Mouse (Mus musculus) C2C12 (cell line): ENCODE measurements around the gene Dynlt1c. TPM values are rescaled to one million over a fixed set of nuclear protein-coding genes. Genes with fewer than 3 reads are reported as not detected.
"Not testable (repeated sequence)": the region's sequence is repeated elsewhere in the genome, so short reads cannot be mapped to it uniquely, and the experiment has no call there.

Experiments used
- H3K27me3 ChIP-seq: one replicate; pipeline ENCODE4 v1.6.1; 2011; ENCODE audit not compliant: control insufficient read depth, insufficient read depth, insufficient read length
- H3K36me3 ChIP-seq: one replicate; pipeline ENCODE4 v1.6.1; 2011; ENCODE audit not compliant: control insufficient read depth, insufficient read depth
- H3K4me3 ChIP-seq: one replicate; pipeline ENCODE4 v1.5.1; 2011; ENCODE audit warnings: mild to moderate bottlenecking, control low read depth; ENCODE audit not compliant: poor library complexity, insufficient read depth, severe bottlenecking
- H3K79me2 ChIP-seq: one replicate; pipeline ENCODE4 v1.6.1; 2011; ENCODE audit not compliant: control insufficient read depth, insufficient read depth
- H3K79me3 ChIP-seq: one replicate; pipeline ENCODE4 v1.6.1; 2011; ENCODE audit warnings: low read depth, control low read depth
- H3ac ChIP-seq: one replicate; pipeline ENCODE3; 2011; ENCODE audit warnings: low read depth; ENCODE audit not compliant: control insufficient read depth, insufficient read length
- MAX ChIP-seq: IDR thresholded peaks from one replicate; pipeline ENCODE4 v1.6.1; 2011; ENCODE audit warnings: mild to moderate bottlenecking, control low read depth
- polyA plus RNA-seq: library from polyadenylated mRNA; unstranded; fragments of >200 nt; fragmentation: generic; extraction: Trizol; gene quantifications from one replicate; pipeline ENCODE4 v1.2.1, GENCODE M21; 2012; ENCODE audit warnings: missing spikeins

Gene Dynlt1c
- polyA plus RNA-seq, 1 experiment, result 12.6 TPM

DNA sequence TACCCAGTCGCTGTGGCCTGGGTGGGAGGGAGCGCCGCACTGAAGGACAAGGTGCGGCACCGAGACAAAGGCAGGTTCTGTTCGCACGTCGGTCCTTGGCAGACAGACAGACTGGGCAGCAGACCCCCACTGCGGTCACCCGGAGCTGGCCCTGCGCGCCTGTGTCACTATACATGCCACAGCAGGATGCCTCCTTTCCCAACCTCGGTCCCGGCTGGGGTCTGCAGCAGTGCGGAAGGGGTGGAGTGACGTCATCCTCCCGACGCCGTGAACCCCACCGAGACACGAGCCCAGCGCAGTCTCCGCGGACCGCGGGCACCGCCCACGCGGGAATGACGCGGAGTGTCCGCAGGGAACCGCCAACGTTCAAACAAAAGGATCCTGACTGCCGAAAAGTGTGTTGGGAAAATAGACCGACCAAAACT is 53.6 kb downstream of the Dynlt1c start:
- H3K79me2 ChIP-seq, H3K36me3 ChIP-seq, H3K79me3 ChIP-seq, H3K27me3 ChIP-seq: not testable (repeated sequence)
- H3ac ChIP-seq, result peak overlapping the region; percentile 44
- TF ChIP-seq MAX, result peak; percentile 56
- peak overlapping the region; percentile 40 for H3K4me3 ChIP-seq

DNA sequence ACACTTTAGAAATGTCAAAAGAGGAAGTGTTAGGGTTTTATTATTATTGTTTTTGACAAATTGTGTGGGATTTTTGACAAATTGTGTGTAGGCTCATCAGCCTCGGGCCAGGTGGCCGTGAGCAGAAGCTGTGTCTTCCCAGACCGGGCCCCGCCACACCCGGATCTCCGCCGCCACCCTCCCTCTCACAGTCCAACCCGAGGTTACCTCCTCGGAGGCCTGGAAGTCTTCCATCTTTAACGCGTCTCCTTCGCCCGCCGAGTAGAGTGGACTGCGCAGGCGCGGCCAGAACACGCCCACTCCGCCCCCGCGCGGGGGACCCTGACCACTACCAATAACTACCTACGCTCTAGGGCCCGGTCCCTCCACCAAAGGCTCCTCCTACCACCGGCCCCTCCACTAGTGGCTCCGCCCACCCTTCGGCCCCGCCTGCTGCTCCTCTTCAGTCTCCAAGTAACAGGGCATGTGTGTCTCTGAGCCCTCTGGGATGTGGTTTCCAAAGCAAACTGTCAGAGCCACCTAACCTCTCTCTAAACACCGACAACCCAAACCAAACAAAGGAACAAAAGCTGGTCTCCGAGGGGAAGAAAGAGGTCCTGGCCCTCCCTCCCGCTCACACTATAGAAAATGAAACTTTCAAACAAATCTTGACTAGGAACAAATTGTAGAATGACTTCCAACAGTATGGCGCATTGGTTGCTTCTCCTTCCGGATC is 54.3 kb downstream of the Dynlt1c start, which contains the start of gene Dynlt1f:
Dynlt1f (minus strand) TSS at position 334 of the 715 bp plus-strand sequence.
- not testable (repeated sequence) for H3K27me3 ChIP-seq, H3K79me3 ChIP-seq, H3K36me3 ChIP-seq, H3K79me2 ChIP-seq
- Histone ChIP-seq H3K4me3 (peak within 1 kb of the TSS; percentile 40), H3ac (peak within 1 kb of the TSS; percentile 57)

DNA sequence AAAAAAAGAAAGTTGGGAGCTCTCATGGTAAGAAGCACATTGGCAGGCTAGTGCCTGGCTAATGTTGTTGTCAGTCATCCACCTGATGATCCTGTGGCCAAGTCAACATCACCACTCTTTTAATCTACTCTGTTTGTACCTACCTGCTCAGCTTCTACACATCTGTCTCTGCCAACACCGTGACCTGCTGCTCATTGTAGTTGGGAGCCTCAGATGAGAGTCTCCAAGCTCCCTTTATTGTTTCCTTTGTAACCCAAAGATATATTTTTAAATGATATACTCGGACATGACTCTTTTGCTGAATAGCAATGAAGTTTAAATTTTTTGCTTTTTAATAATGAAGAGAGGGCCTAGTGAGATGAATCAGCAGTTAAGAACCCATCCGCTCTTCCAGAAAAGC is 55.0 kb downstream of the Dynlt1c start:
- not testable (repeated sequence) for H3K36me3 ChIP-seq, H3K4me3 ChIP-seq, H3K79me2 ChIP-seq, H3ac ChIP-seq, H3K79me3 ChIP-seq, H3K27me3 ChIP-seq

DNA sequence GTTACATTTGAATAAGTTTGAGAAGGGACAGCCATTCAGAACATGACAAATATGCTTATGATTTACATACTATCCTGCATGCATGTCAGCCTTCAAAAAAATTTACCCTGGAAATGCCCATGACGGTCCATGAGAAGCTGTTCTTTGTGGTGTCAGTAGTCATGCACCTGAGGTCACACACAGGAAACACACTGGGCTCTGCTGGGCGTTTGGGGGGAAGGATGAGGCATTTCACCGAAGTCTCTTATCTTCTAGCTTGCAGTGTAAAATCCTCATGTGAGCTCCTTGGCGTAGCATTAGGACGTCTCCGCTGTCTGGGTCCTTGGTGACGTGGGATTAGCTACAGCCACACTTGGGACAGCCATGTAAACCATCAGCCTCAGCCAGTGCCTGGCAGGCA is 57.3 kb downstream of the Dynlt1c start, which contains the start of gene Sytl3:
Sytl3 (plus strand) TSS at position 293 of the 400 bp plus-strand sequence.
- not testable (repeated sequence) for H3K79me3 ChIP-seq, H3K4me3 ChIP-seq, H3K79me2 ChIP-seq, H3K36me3 ChIP-seq, H3K27me3 ChIP-seq, H3ac ChIP-seq

Other genes with a start within 250 kb of the Dynlt1c start
- 232 TPM for gene Dynlt1b, start 171.6 kb upstream of the Dynlt1c start, polyA plus RNA-seq
- 275 TPM for gene Dynlt1f, start 54.2 kb downstream of the Dynlt1c start, polyA plus RNA-seq
- gene Sytl3, start 57.4 kb downstream of the Dynlt1c start, polyA plus RNA-seq, result 0.14 TPM
- gene Ezr, start 181.1 kb downstream of the Dynlt1c start, polyA plus RNA-seq, result 78.7 TPM